Mouse (Mus musculus): ENCODE results near the gene Id3. TPM values are rescaled to one million over a fixed set of nuclear protein-coding genes. Genes with fewer than 3 reads are reported as not detected.

Gene Id3
- polyA plus RNA-seq, 1 experiment from 2014 or later = 118 TPM

GRCm38 (mm10) chr4:136134418-136134977 is 8.8 kb upstream of the Id3 start:
- Histone ChIP-seq H3K9ac (ENCODE audit: low read length) (peak overlapping the region; percentile 77), H3K27ac (ENCODE audit: low read depth, low read length) (peak overlapping the region; percentile 97), H3K27me3 (replicated peaks; ENCODE audit: control insufficient read depth, insufficient read depth, low read length) (no peaks in the 10 kb centered on the region), H3K9me3 (replicated peaks; ENCODE audit: control insufficient read depth, low read length) (no peaks in the 10 kb centered on the region), H3K4me2 (ENCODE audit: low read length) (peak overlapping the region; percentile 76), H3K36me3 (ENCODE audit: control insufficient read depth, insufficient read depth, low read length) (no peaks in the 10 kb centered on the region), H3K4me1 (ENCODE audit: control insufficient read depth, insufficient read depth, low read length) (peaks cover 27% of the 10 kb centered on the region), H3K4me3 (ENCODE audit: low read depth, low read length) (peak overlapping the region; percentile 40)
- WGBS = under 1% methylated on average over 15 of the region's 15 CpGs
- DNase-seq (ENCODE audit: low spot score) (peak; percentile 56), ATAC-seq (peak; percentile 22)

- Histone ChIP-seq H3K27ac (ENCODE audit: low read depth, low read length) (peak overlapping the region; percentile 97), H3K9ac (ENCODE audit: low read length) (peak overlapping the region; percentile 77), H3K36me3 (ENCODE audit: control insufficient read depth, insufficient read depth, low read length) (no peaks in the 10 kb centered on the region), H3K4me1 (ENCODE audit: control insufficient read depth, insufficient read depth, low read length) (peaks cover 32% of the 10 kb centered on the region), H3K4me3 (ENCODE audit: low read depth, low read length) (peak overlapping the region; percentile 40), H3K4me2 (ENCODE audit: low read length) (peak overlapping the region; percentile 76), H3K27me3 (replicated peaks; ENCODE audit: control insufficient read depth, insufficient read depth, low read length) (no peaks in the 10 kb centered on the region), H3K9me3 (replicated peaks; ENCODE audit: control insufficient read depth, low read length) (no peaks in the 10 kb centered on the region)
- ATAC-seq = peak; percentile 79
- under 1% methylated on average over 49 of the region's 50 CpGs for WGBS
- DNase-seq (ENCODE audit: low spot score) = peak; percentile 90
These were observed 8.1 kb upstream of the Id3 start for GRCm38 (mm10) chr4:136134978-136135873.

GRCm38 (mm10) chr4:136135874-136136728 is 7.2 kb upstream of the Id3 start:
- Histone ChIP-seq H3K27ac (ENCODE audit: low read depth, low read length) (peak overlapping the region; percentile 97), H3K27me3 (replicated peaks; ENCODE audit: control insufficient read depth, insufficient read depth, low read length) (no peaks in the 10 kb centered on the region), H3K4me2 (ENCODE audit: low read length) (peak overlapping the region; percentile 76), H3K9ac (ENCODE audit: low read length) (peak overlapping the region; percentile 77), H3K4me3 (ENCODE audit: low read depth, low read length) (0 out of 2 replicates have a peak overlapping the region, but pooled peaks have one; percentile 40), H3K9me3 (replicated peaks; ENCODE audit: control insufficient read depth, low read length) (no peaks in the 10 kb centered on the region), H3K36me3 (ENCODE audit: control insufficient read depth, insufficient read depth, low read length) (no peaks in the 10 kb centered on the region), H3K4me1 (ENCODE audit: control insufficient read depth, insufficient read depth, low read length) (peaks cover 36% of the 10 kb centered on the region)
- ATAC-seq (no peak), DNase-seq (ENCODE audit: low spot score) (peak; percentile 51)
- WGBS = 28% methylated on average over 9 of the region's 9 CpGs

- H3K4me3 ChIP-seq (ENCODE audit: low read depth, low read length) = no peak overlapping the region
- peaks cover 6% of the 10 kb centered on the region for H3K27me3 ChIP-seq (replicated peaks; ENCODE audit: control insufficient read depth, insufficient read depth, low read length)
- ATAC-seq (no peak), DNase-seq (ENCODE audit: low spot score) (no peak)
- H3K4me2 ChIP-seq (ENCODE audit: low read length) = peak overlapping the region; percentile 53; the same call in 1 of the 2 replicates
- peak overlapping the region; percentile 52; the same call in 1 of the 2 replicates for H3K27ac ChIP-seq (ENCODE audit: low read depth, low read length)
- H3K4me1 ChIP-seq (ENCODE audit: control insufficient read depth, insufficient read depth, low read length) = peaks cover 38% of the 10 kb centered on the region
- H3K9ac ChIP-seq (ENCODE audit: low read length) = no peak overlapping the region
- no peaks in the 10 kb centered on the region for H3K9me3 ChIP-seq (replicated peaks; ENCODE audit: control insufficient read depth, low read length)
- WGBS = 61% methylated on average over 17 of the region's 17 CpGs
- no peaks in the 10 kb centered on the region for H3K36me3 ChIP-seq (ENCODE audit: control insufficient read depth, insufficient read depth, low read length)
These were observed 3.8 kb upstream of the Id3 start for GRCm38 (mm10) chr4:136139326-136140110.

- H3K27ac ChIP-seq (ENCODE audit: low read depth, low read length) = peak overlapping the region; percentile 75
- peak; percentile 82 for ATAC-seq
- H3K36me3 ChIP-seq (ENCODE audit: control insufficient read depth, insufficient read depth, low read length) = no peaks in the 10 kb centered on the region
- peak; percentile 92 for DNase-seq (ENCODE audit: low spot score)
- peak overlapping the region; percentile 33 for H3K9ac ChIP-seq (ENCODE audit: low read length)
- H3K4me1 ChIP-seq (ENCODE audit: control insufficient read depth, insufficient read depth, low read length) = peaks cover 40% of the 10 kb centered on the region
- peak overlapping the region; percentile 17 for H3K4me3 ChIP-seq (ENCODE audit: low read depth, low read length)
- H3K9me3 ChIP-seq (replicated peaks; ENCODE audit: control insufficient read depth, low read length) = no peaks in the 10 kb centered on the region
- H3K27me3 ChIP-seq (replicated peaks; ENCODE audit: control insufficient read depth, insufficient read depth, low read length) = peaks cover 14% of the 10 kb centered on the region
- peak overlapping the region; percentile 53 for H3K4me2 ChIP-seq (ENCODE audit: low read length)
- WGBS = 8% methylated on average over 31 of the region's 31 CpGs
These were observed 2.7 kb upstream of the Id3 start for GRCm38 (mm10) chr4:136140327-136141250.

- Histone ChIP-seq H3K27ac (ENCODE audit: low read depth, low read length) (peak overlapping the region; percentile 44; the same call in 1 of the 2 replicates), H3K4me1 (ENCODE audit: control insufficient read depth, insufficient read depth, low read length) (peaks cover 34% of the 10 kb centered on the region), H3K4me3 (ENCODE audit: low read depth, low read length) (no peak overlapping the region), H3K27me3 (replicated peaks; ENCODE audit: control insufficient read depth, insufficient read depth, low read length) (peaks cover 29% of the 10 kb centered on the region), H3K9me3 (replicated peaks; ENCODE audit: control insufficient read depth, low read length) (no peaks in the 10 kb centered on the region), H3K4me2 (ENCODE audit: low read length) (peak overlapping the region; percentile 89), H3K36me3 (ENCODE audit: control insufficient read depth, insufficient read depth, low read length) (no peaks in the 10 kb centered on the region), H3K9ac (ENCODE audit: low read length) (peak overlapping the region; percentile 71; the same call in 1 of the 2 replicates)
- WGBS = 17% methylated on average over 17 of the region's 17 CpGs
- DNase-seq (ENCODE audit: low spot score) = no peak
- ATAC-seq = no peak
These were observed 767 bp upstream of the Id3 start for GRCm38 (mm10) chr4:136142267-136143192.
